Mouse (Mus musculus): Measurements from ENCODE around the gene Samd1. TPM values are rescaled to one million over a fixed set of nuclear protein-coding genes. Genes with fewer than 3 reads are reported as not detected.

The Samd1 gene
- polyA plus RNA-seq, 1 experiment from 2014 or later: 6.7 TPM

DNA sequence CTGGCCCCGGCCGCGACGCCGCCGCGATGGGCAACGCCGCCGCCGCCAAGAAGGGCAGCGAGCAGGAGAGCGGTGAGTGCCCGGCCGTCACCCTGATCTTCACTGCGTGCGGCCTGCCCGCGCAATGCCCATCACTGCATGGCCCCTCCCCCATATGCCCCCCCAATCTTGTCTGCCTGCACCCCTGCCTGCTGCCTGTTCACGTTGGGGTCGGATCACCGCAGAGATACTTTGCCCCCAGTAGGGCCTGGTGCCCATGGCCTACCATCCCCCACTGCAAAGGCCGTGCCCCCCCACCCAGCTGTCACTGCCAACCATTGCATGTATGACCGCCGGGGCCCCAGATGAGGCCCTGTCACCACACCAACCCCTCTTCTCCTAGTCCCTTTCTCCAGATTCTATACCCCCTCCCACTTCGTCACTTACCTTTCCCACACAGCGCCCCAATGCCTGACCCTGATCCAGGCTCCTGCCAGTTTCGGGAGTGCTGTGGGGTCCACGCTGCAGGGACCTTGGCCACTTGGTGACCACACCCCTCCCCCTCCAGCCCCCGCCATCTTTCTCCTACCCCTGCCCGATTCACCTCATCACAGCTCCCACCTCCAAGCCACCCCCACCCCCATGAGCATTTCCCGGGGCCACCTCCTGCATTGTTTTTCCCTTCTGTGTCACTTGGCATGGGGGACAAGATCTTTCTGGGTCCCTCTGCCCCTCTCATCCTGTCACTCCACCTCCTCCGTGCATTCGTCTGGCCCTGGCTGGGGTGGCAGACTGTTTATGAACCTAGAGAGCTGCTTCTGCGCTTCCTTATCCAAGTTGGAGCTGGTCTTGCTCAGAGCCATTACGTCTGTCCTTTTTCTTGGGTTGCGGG, 24.1 kb upstream of the Samd1 start:
- Histone ChIP-seq H3K36me3 (ENCODE audit: insufficient read depth, low read length) (no peaks in the 10 kb centered on the region), H3K27me3 (ENCODE audit: insufficient read depth, low read length) (no peaks in the 10 kb centered on the region), H3K27ac (peak overlapping the region; percentile 43; the same call in 1 of the 2 replicates), H3K9ac (ENCODE audit: low read depth, low read length) (peak overlapping the region; percentile 67), H3K4me2 (ENCODE audit: low read length) (peak overlapping the region; percentile 94), H3K4me1 (replicated peaks; ENCODE audit: insufficient read depth, low read length) (peaks cover 14% of the 10 kb centered on the region), H3K9me3 (replicated peaks; ENCODE audit: low read length) (no peaks in the 10 kb centered on the region), H3K4me3 (replicated peaks; ENCODE audit: low read depth, low read length) (peak overlapping the region; percentile 79)
- DNase-seq (ENCODE audit: low spot score) (peak; percentile 15), ATAC-seq (replicated peaks; ENCODE audit: low FRiP score, low read depth) (no peak)
- no peak for TF ChIP-seq CTCF (IDR thresholded peaks at IDR 0.05; ENCODE audit: low read depth)
- 3% methylated on average over 37 of the region's 37 CpGs for WGBS

DNA sequence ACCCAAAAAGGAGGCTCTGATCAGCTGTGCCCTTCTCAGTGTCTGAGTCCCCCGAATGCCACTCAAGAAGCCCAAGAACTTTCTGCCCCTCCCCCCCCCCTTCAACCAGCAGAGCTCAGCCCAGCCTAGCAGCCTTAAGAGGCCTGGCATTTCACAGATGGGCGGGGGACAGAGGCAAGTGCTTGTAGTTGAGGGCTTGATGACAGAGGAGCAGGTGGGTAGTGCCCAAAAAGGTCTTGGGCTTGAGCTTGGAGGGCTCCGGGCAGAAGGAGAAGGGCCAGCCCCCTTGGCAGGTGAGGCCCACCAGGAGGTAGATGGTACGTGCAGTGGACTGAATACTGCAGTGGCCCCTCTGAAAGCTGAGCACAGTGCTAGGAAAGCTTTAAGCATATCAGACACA, 23.0 kb upstream of the Samd1 start:
- no peak for DNase-seq (ENCODE audit: low spot score)
- peak overlapping the region; percentile 67; the same call in 1 of the 2 replicates for H3K9ac ChIP-seq (ENCODE audit: low read depth, low read length)
- TF ChIP-seq CTCF (IDR thresholded peaks at IDR 0.05; ENCODE audit: low read depth): no peak
- no peak for ATAC-seq (replicated peaks; ENCODE audit: low FRiP score, low read depth)
- 86% methylated on average over 4 of the region's 4 CpGs for WGBS
- no peaks in the 10 kb centered on the region for H3K27me3 ChIP-seq (ENCODE audit: insufficient read depth, low read length)
- H3K27ac ChIP-seq: no peak overlapping the region
- H3K36me3 ChIP-seq (ENCODE audit: insufficient read depth, low read length): no peaks in the 10 kb centered on the region
- H3K4me3 ChIP-seq (replicated peaks; ENCODE audit: low read depth, low read length): no peak overlapping the region
- peaks cover 14% of the 10 kb centered on the region for H3K4me1 ChIP-seq (replicated peaks; ENCODE audit: insufficient read depth, low read length)
- H3K4me2 ChIP-seq (ENCODE audit: low read length): peak overlapping the region; percentile 94; the same call in 1 of the 2 replicates
- H3K9me3 ChIP-seq (replicated peaks; ENCODE audit: low read length): no peaks in the 10 kb centered on the region

DNA sequence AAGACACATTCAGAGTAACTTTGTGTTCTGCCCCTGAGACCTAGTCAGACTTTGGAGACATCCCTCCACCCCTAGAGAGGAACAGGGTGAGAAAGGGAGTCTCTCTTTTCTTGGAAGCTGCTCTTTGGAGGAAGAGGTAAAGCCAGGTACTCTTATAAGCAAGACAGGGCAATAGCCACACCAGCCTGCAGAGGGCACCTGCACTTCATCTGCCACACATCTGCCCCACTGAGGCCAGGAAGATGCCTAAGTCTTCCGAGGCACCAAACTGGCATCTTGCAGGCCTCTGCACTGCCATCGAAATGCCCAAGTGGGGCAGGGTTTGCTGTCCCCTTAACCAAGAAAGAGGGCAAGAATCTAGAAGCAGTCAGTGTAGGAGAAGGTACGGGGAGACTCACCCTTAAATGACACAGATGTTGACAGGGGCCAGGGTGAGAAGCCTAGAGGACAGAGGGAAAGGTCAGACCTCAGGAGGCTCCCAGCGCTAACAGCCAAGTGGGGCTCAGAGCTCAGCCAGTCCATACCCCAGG, 21.3 kb upstream of the Samd1 start:
- Histone ChIP-seq H3K4me3 (replicated peaks; ENCODE audit: low read depth, low read length) (no peak overlapping the region), H3K27ac (no peak overlapping the region), H3K4me2 (ENCODE audit: low read length) (no peak overlapping the region), H3K27me3 (ENCODE audit: insufficient read depth, low read length) (no peaks in the 10 kb centered on the region), H3K9me3 (replicated peaks; ENCODE audit: low read length) (no peaks in the 10 kb centered on the region), H3K9ac (ENCODE audit: low read depth, low read length) (no peak overlapping the region), H3K4me1 (replicated peaks; ENCODE audit: insufficient read depth, low read length) (peaks cover 14% of the 10 kb centered on the region), H3K36me3 (ENCODE audit: insufficient read depth, low read length) (peaks cover 8% of the 10 kb centered on the region; the same call in 1 of the 2 replicates)
- ATAC-seq (replicated peaks; ENCODE audit: low FRiP score, low read depth): no peak
- 79% methylated on average over 4 of the region's 4 CpGs for WGBS
- TF ChIP-seq CTCF (IDR thresholded peaks at IDR 0.05; ENCODE audit: low read depth): peak; percentile 41; the same call in 1 of the 2 replicates
- DNase-seq (ENCODE audit: low spot score): no peak

DNA sequence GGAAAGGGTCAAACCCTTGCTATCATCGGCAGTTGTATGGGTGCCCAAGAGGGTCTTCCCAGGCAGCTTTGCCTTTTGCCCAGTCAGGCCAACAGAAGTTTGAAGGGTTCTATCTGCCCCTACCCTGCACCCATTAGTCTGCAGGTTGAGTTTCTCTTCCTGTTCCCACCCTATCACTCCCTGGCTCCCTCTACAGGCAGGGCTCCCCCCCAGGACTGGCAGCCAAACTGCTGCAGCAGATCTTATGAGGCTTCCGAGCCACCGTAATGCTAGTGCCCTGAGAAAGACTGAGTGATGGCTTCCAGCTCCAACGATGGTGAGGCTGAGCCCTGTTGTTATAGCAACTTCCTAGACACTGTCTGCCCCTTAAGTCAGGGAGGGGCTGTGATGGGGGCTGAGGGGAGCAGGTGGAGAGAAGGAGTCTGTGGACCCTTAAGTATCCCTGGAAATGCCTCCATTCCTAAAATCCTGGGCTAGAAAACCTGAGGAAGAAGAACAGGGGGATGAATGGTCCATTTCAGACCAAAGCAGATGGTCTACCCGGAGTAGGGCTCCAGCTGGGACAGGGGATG, 20.6 kb upstream of the Samd1 start:
- 77% methylated on average over 5 of the region's 5 CpGs for WGBS
- H3K27ac ChIP-seq: peak overlapping the region; percentile 66; the same call in 1 of the 2 replicates

DNA sequence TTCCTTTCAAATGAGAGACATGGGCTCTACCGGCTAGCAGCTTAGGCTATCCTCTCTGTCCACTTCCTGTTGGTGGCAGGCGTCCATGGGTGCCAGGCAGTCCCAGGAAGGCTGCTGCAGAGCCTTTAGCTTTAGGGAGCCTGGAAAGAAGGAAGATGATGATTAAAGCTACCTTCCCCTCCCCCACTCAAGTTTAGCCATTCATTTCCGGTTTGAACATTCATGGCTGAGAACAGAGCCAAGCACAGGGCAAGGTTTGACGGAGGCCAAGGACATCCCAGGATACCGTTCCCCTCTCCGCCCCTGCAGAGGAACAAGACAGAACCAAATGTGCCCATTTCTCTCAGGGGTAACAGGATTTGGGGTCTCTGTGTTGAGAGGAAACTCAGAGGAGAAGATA, 19.8 kb upstream of the Samd1 start:
- 0 out of 2 replicates have a peak overlapping the region, but pooled peaks have one; percentile 13 for H3K4me2 ChIP-seq (ENCODE audit: low read length)
- peak overlapping the region; percentile 66; the same call in 1 of the 2 replicates for H3K27ac ChIP-seq

More for the DNA sequence above, 20.6 kb upstream of the Samd1 start:
- no peaks in the 10 kb centered on the region for H3K9me3 ChIP-seq (replicated peaks; ENCODE audit: low read length)
- no peak overlapping the region for H3K9ac ChIP-seq (ENCODE audit: low read depth, low read length)
- H3K27me3 ChIP-seq (ENCODE audit: insufficient read depth, low read length): no peaks in the 10 kb centered on the region
- no peak overlapping the region for H3K4me3 ChIP-seq (replicated peaks; ENCODE audit: low read depth, low read length)
- peaks cover 14% of the 10 kb centered on the region for H3K4me1 ChIP-seq (replicated peaks; ENCODE audit: insufficient read depth, low read length)
- H3K36me3 ChIP-seq (ENCODE audit: insufficient read depth, low read length): peaks cover 8% of the 10 kb centered on the region; the same call in 1 of the 2 replicates
- no peak for ATAC-seq (replicated peaks; ENCODE audit: low FRiP score, low read depth)
- peak; percentile 34 for TF ChIP-seq CTCF (IDR thresholded peaks at IDR 0.05; ENCODE audit: low read depth)
- H3K4me2 ChIP-seq (ENCODE audit: low read length): no peak overlapping the region
- no peak for DNase-seq (ENCODE audit: low spot score)

DNA sequence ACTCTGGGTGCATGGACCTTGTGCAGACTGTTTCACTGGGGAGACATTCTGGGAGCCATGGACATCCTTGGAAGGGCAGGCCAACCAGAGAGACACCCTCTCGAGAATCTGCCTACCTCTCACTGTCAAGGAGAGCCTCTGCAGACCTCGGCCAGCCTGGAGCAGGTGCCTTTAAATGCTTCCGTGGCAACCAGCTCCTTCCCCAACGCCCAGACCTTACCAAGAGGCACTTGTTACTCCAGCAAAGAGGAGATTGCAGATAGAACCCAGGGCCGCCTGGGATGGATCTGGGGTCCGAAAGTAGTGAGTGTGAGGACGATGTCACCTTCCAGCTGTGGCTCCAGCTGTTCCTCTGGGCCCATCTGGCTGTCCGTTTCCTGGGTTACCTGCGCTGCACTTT, 19.3 kb upstream of the Samd1 start:
- peaks cover 14% of the 10 kb centered on the region for H3K4me1 ChIP-seq (replicated peaks; ENCODE audit: insufficient read depth, low read length)
- H3K36me3 ChIP-seq (ENCODE audit: insufficient read depth, low read length): peaks cover 9% of the 10 kb centered on the region; the same call in 1 of the 2 replicates
- no peak for DNase-seq (ENCODE audit: low spot score)
- 75% methylated on average over 9 of the region's 9 CpGs for WGBS
- no peaks in the 10 kb centered on the region for H3K9me3 ChIP-seq (replicated peaks; ENCODE audit: low read length)
- no peak overlapping the region for H3K4me3 ChIP-seq (replicated peaks; ENCODE audit: low read depth, low read length)
- H3K9ac ChIP-seq (ENCODE audit: low read depth, low read length): peak overlapping the region; percentile 42; the same call in 1 of the 2 replicates
- no peak for ATAC-seq (replicated peaks; ENCODE audit: low FRiP score, low read depth)
- no peaks in the 10 kb centered on the region for H3K27me3 ChIP-seq (ENCODE audit: insufficient read depth, low read length)
- TF ChIP-seq CTCF (IDR thresholded peaks at IDR 0.05; ENCODE audit: low read depth): no peak
- H3K4me2 ChIP-seq (ENCODE audit: low read length): no peak overlapping the region
- peak overlapping the region; percentile 66; the same call in 1 of the 2 replicates for H3K27ac ChIP-seq

More for the DNA sequence above, 19.8 kb upstream of the Samd1 start:
- Histone ChIP-seq H3K9me3 (replicated peaks; ENCODE audit: low read length) (no peaks in the 10 kb centered on the region), H3K4me1 (replicated peaks; ENCODE audit: insufficient read depth, low read length) (peaks cover 14% of the 10 kb centered on the region), H3K9ac (ENCODE audit: low read depth, low read length) (peak overlapping the region; percentile 42; the same call in 1 of the 2 replicates), H3K27me3 (ENCODE audit: insufficient read depth, low read length) (no peaks in the 10 kb centered on the region), H3K4me3 (replicated peaks; ENCODE audit: low read depth, low read length) (no peak overlapping the region), H3K36me3 (ENCODE audit: insufficient read depth, low read length) (peaks cover 8% of the 10 kb centered on the region; the same call in 1 of the 2 replicates)
- 40% methylated on average over 6 of the region's 6 CpGs for WGBS
- ATAC-seq (replicated peaks; ENCODE audit: low FRiP score, low read depth) (no peak), DNase-seq (ENCODE audit: low spot score) (peak; percentile 40)
- TF ChIP-seq CTCF (IDR thresholded peaks at IDR 0.05; ENCODE audit: low read depth): no peak

All from kidney, postnatal 0 days (tissue).